Mouse (Mus musculus) neural tube, embryonic 11.5 days (tissue): Measurements from ENCODE around the gene Kctd4. TPM values are rescaled to one million over a fixed set of nuclear protein-coding genes. Genes with fewer than 3 reads are reported as not detected.

Experiments
- ATAC-seq: fragments of 200-750 bp; cut with Nextera tagmentation; 2 replicates; pipeline ENCODE4 v1.8.0; 2017; ENCODE audit warnings: moderate number of reproducible peaks, mild to moderate bottlenecking, moderate TSS enrichment, moderate library complexity; ENCODE audit not compliant: insufficient read depth, low FRiP score, low TSS enrichment
- DNase-seq: peaks from one replicate; pipeline ENCODE4 v3.0.0-alpha.2; 2015; ENCODE audit warnings: low spot score
- H3K27ac ChIP-seq: fragments of 300-500 bp; sonication (generic); 2 replicates; pipeline ENCODE4 v1.5.1; 2014; ENCODE audit warnings: low read depth, mild to moderate bottlenecking, low read length
- H3K27me3 ChIP-seq: fragments of 300-500 bp; sonication (generic); 2 replicates; pipeline ENCODE4 v1.6.1; 2014; ENCODE audit warnings: mild to moderate bottlenecking, low read length, mixed read lengths; ENCODE audit not compliant: control insufficient read depth, insufficient read depth
- H3K36me3 ChIP-seq: fragments of 300-500 bp; sonication (generic); 2 replicates; pipeline ENCODE4 v1.6.1; 2014; ENCODE audit warnings: mild to moderate bottlenecking, low read length, moderate library complexity, mixed read lengths; ENCODE audit not compliant: control insufficient read depth, insufficient read depth
- H3K4me1 ChIP-seq: fragments of 300-500 bp; sonication (generic); 2 replicates; pipeline ENCODE4 v1.6.1; 2014; ENCODE audit warnings: low read length, mixed read lengths; ENCODE audit not compliant: control insufficient read depth, insufficient read depth
- H3K4me2 ChIP-seq: fragments of 300-500 bp; sonication (generic); 2 replicates; pipeline ENCODE4 v1.6.1; 2014; ENCODE audit warnings: low read depth, mild to moderate bottlenecking, moderate library complexity
- H3K4me3 ChIP-seq: fragments of 300-500 bp; sonication (generic); 2 replicates; pipeline ENCODE4 v1.5.1; 2014; ENCODE audit warnings: low read depth, low read length
- H3K9ac ChIP-seq: fragments of 300-500 bp; sonication (generic); 2 replicates; pipeline ENCODE4 v1.6.1; 2014; ENCODE audit warnings: mild to moderate bottlenecking, low read length
- H3K9me3 ChIP-seq: fragments of 300-500 bp; sonication (generic); 2 replicates; pipeline ENCODE4 v1.6.1; 2016; ENCODE audit warnings: low read length; ENCODE audit not compliant: control insufficient read depth
- WGBS: fragments of 180-500 bp; shearing (Covaris S2); extraction: QIAGEN DNeasy Blood & Tissue Kit; methylation state at CpG from one replicate; pipeline ENCODE4 v1.1.7; 2014; 5-methylcytosine and 5-hydroxymethylcytosine counted together
- polyA plus RNA-seq: library from polyadenylated mRNA; unstranded; fragments of >200 nt; fragmentation: Nextera tagmentation; extraction: Ambion mirVana; gene quantifications from 2 replicates; pipeline ENCODE4 v1.2.1, GENCODE M21; 2014

Kctd4 gene
- polyA plus RNA-seq, 1 experiment from 2014 or later: 1.7 TPM

DNA sequence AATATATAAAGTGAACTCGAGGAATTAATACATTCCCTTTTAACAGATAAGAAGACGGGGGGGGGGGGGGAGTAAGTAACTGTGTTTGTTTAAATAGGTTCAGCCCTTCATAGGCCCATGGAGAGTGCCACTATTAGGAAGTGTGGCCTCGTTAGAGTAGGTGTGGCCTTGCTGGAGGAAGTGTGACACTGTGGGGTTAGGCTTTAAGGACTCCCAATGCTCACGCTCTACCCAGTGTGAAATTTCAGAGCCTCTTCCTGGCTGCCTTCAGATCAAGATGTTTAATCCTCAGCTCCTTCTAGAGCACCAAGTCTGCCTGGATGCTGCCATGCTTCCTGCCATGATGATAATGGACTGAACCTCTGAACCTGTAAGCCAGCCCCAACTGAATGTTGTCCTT, 47.0 kb downstream of the Kctd4 start:
- DNase-seq: no peak
- 87% methylated on average over 4 of the region's 4 CpGs for WGBS
- Histone ChIP-seq H3K4me1 (no peaks in the 10 kb centered on the region), H3K36me3 (no peaks in the 10 kb centered on the region; the same call in 1 of the 2 replicates), H3K4me3 (no peak overlapping the region), H3K4me2 (no peak overlapping the region), H3K27ac (no peak overlapping the region), H3K27me3 (no peaks in the 10 kb centered on the region), H3K9ac (no peak overlapping the region), H3K9me3 (no peaks in the 10 kb centered on the region)
- no peak for ATAC-seq

DNA sequence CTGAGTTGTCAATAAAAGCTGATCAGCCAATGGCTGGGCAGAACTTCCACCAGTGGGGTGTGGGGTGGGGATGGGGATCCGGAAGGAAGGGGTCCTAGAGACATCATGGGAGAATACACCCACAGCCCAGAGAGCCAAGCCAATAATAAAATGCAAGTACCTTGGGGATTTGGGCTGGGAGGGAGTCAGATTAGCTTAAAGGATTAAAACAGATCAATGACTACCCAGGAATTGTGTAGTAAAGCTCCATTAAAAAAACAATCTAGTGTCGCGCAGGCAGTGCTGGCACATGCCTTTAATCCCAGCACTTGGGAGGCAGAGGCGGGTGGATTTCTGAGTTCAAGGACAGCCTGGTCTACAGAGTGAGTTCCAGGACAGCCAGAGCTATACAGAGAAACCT, 50.2 kb downstream of the Kctd4 start:
- Histone ChIP-seq H3K4me2 (no peak overlapping the region), H3K9me3 (no peaks in the 10 kb centered on the region), H3K4me3 (no peak overlapping the region), H3K36me3 (no peaks in the 10 kb centered on the region; the same call in 1 of the 2 replicates), H3K4me1 (peaks cover 10% of the 10 kb centered on the region), H3K27me3 (no peaks in the 10 kb centered on the region), H3K9ac (no peak overlapping the region), H3K27ac (no peak overlapping the region)
- ATAC-seq (no peak), DNase-seq (no peak)
- 92% methylated on average over 4 of the region's 4 CpGs for WGBS

DNA sequence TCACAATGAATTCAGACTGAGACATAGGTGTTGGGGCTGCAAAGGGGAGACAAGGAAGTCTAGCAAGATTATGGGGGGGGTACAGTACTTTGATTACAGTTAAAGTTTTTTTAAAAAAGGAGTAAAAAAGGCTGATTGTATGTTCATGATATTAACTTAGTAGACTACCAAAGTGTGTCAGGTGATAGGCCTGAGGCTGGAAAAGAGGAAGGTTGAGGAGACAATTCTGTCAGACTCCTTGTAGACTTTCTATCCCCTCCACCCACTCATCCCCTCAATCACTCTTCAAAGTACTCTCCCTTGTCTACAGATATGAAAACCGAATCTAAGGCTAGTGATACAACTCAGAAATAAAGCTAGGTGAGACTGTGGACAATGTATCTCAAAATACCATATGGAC, 53.4 kb downstream of the Kctd4 start:
- no peak overlapping the region for H3K27ac ChIP-seq
- peaks cover 11% of the 10 kb centered on the region for H3K4me1 ChIP-seq
- DNase-seq: no peak
- no peaks in the 10 kb centered on the region for H3K9me3 ChIP-seq
- no peaks in the 10 kb centered on the region; the same call in 1 of the 2 replicates for H3K36me3 ChIP-seq
- H3K4me2 ChIP-seq: no peak overlapping the region
- no peak overlapping the region for H3K4me3 ChIP-seq
- H3K9ac ChIP-seq: no peak overlapping the region
- no peaks in the 10 kb centered on the region for H3K27me3 ChIP-seq
- no peak for ATAC-seq
- 88% methylated on average over 1 of the region's 1 CpGs for WGBS

DNA sequence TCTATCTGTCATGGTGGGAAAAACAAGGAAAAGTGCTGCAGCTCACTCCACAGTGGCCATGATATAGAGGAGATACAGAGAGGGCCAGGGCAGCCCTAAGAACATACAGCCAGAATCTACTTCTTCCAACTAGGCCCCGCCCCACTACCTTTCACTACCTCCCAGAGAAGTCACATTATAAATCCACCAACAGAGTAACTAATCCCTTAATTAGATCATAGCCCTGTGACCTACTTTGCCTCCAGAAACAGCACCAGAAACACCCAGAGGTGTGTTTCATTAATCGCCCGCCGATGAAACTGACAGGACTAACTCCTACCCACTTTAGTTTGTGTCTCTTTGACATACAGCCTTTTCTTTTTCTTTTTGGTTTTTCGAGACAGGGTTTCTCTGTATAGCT, 54.4 kb downstream of the Kctd4 start:
- ATAC-seq: no peak
- 89% methylated on average over 5 of the region's 5 CpGs for WGBS

DNA sequence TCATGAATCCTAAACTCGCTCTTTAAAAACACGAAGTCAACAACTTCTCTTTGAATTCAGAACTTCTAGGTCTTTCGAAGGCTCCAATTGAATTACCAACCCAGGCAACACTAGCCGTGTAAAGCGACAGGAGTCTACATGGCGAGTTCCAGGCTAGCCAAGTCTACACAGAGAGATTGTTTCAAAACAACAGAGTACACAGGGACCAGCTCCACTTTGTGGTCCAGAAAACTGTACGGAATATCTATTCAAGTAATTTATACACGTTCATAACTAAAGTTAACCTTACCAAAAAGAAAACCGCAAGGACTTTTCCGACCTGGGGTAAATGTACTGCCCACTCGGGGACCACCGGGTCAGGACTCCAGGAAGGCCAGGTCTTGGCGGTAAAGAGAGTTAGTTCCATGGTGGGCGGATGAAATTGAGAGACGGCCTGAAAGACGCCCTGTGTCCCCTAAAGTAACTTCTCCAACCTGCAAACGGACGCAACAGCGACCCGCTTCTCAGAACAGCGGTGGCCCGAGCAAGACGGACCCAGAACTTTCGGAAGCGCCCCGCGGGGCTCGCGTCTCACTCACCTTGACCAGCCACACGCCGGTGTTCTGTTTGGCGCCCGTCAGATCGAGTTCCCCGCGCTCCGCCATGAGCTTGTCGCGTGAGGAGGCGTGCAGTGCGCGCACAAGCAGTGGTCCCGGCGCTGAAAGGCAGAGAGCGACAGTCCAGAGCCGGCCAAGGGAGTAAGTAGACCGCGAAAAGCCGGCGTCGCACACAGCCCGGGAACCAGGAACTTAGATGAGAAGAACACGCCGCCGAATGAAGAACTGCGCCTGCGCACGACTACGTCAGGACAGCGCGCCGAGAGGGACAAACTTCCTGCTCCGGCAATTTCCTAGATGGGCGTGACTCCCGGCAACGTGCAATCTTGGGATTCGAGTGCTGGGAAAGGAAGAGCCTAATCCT, 55.6 kb downstream of the Kctd4 start, which contains the start of gene Gtf2f2:
TSS of gene Gtf2f2 (minus strand) at position 764 of the 960 bp plus-strand sequence.
- Histone ChIP-seq H3K4me2 (peak within 1 kb of the TSS; percentile 72), H3K4me1 (peaks cover 11% of the 10 kb centered on the region), H3K27ac (0 out of 2 replicates have a peak within 1 kb of the TSS, but pooled peaks have one; percentile 56), H3K9ac (peak within 1 kb of the TSS; percentile 81), H3K27me3 (no peaks in the 10 kb centered on the region), H3K4me3 (peak within 1 kb of the TSS; percentile 92), H3K9me3 (no peaks in the 10 kb centered on the region), H3K36me3 (no peaks in the 10 kb centered on the region; the same call in 1 of the 2 replicates)
- DNase-seq (peak; percentile 95), ATAC-seq (peak; percentile 93)
- 1% methylated on average over 67 of the region's 67 CpGs for WGBS

More for the DNA sequence above, 54.4 kb downstream of the Kctd4 start:
- no peak overlapping the region for H3K4me3 ChIP-seq
- H3K9me3 ChIP-seq: no peaks in the 10 kb centered on the region
- H3K36me3 ChIP-seq: no peaks in the 10 kb centered on the region; the same call in 1 of the 2 replicates
- no peak overlapping the region for H3K9ac ChIP-seq
- no peak for DNase-seq
- H3K4me1 ChIP-seq: peaks cover 11% of the 10 kb centered on the region
- no peak overlapping the region for H3K27ac ChIP-seq
- H3K4me2 ChIP-seq: peak overlapping the region; percentile 72
- no peaks in the 10 kb centered on the region for H3K27me3 ChIP-seq

DNA sequence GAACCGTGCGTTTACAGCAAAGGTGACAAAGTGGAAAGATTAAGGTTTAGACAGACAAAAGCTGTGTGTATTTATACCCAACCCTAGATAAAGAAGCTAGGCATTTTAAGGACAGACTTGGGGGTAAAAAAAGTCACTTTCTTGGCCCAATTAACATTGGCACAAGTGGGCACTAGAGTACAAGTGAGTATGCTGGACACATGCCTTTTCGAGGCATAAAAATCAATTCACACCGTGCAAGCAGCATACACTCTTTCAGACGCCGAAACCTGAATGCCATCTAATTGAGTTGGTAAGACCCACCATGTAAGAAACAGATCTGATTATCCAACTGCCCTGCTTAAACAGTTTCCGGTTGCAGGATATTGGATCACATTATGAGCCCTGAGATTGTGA, 56.3 kb downstream of the Kctd4 start:
- no peaks in the 10 kb centered on the region for H3K9me3 ChIP-seq
- no peaks in the 10 kb centered on the region for H3K27me3 ChIP-seq
- H3K27ac ChIP-seq: no peak overlapping the region
- no peaks in the 10 kb centered on the region; the same call in 1 of the 2 replicates for H3K36me3 ChIP-seq
- H3K4me3 ChIP-seq: peak overlapping the region; percentile 92
- peaks cover 11% of the 10 kb centered on the region for H3K4me1 ChIP-seq
- DNase-seq (no peak), ATAC-seq (no peak; the same call in 1 of the 2 replicates)
- 33% methylated on average over 7 of the region's 7 CpGs for whole genome bisulfite sequencing
- H3K4me2 ChIP-seq: peak overlapping the region; percentile 72
- no peak overlapping the region for H3K9ac ChIP-seq

DNA sequence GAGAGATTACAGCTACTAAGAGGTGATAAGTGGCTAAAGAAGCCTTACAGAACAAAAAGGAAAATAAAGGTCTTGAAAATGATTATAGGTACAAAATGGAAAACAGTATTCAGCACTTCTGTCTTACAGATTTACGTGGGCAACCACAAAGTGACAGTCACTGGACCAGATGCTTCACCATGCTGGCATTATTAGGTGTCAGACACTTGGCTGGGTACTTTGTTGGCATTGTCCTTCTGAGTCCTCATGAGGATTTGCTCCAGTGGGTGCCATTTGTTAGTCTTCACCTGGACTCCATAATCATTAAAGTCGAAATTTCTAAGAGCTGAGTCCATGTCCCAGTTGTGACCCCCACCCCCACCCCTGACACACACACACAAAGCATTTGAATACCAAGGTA, 59.5 kb downstream of the Kctd4 start:
- 57% methylated on average over 2 of the region's 2 CpGs for WGBS
- H3K27ac ChIP-seq: no peak overlapping the region
- no peak overlapping the region for H3K9ac ChIP-seq
- H3K9me3 ChIP-seq: no peaks in the 10 kb centered on the region
- H3K4me2 ChIP-seq: no peak overlapping the region
- H3K4me1 ChIP-seq: peaks cover 8% of the 10 kb centered on the region
- ATAC-seq (no peak), DNase-seq (no peak)
- no peak overlapping the region for H3K4me3 ChIP-seq
- no peaks in the 10 kb centered on the region for H3K27me3 ChIP-seq
- no peaks in the 10 kb centered on the region for H3K36me3 ChIP-seq
